Mouse (Mus musculus) right cerebral cortex, postnatal 14 days (tissue): ENCODE data around the gene S100a9.
A peak's percentile ranks its signal among the peaks of the same experiment; 100 is the strongest.

Source experiments
- DNase-seq: peaks from one replicate; pipeline ENCODE4 v3.0.0; 2022

Gene S100a9

GRCm38 (mm10) chr3:90695613-90696012 lies at the start of gene S100a9:
Gene S100a9, minus strand, starts transcription at chr3:90695721.
- DNase-seq = no peak

- no peak for DNase-seq
Observed at GRCm38 (mm10) chr3:90726606-90727005, 31.1 kb upstream of the S100a9 start, which contains the start of gene Pglyrp4. Gene Pglyrp4, plus strand, starts transcription at chr3:90726906.

- peak; percentile 97 for DNase-seq
Observed at GRCm38 (mm10) chr3:90709591-90710460, 14.3 kb upstream of the S100a9 start.

GRCm38 (mm10) chr3:90708523-90709202 lies 13.1 kb upstream of the S100a9 start:
- peak; percentile 13 for DNase-seq

- no peak for DNase-seq
Observed at GRCm38 (mm10) chr3:90702244-90702643, 6.7 kb upstream of the S100a9 start.

GRCm38 (mm10) chr3:90693496-90693895 lies 2.0 kb downstream of the S100a9 start:
- no peak for DNase-seq

GRCm38 (mm10) chr3:90686835-90687234 lies 8.7 kb downstream of the S100a9 start:
- no peak for DNase-seq

GRCm38 (mm10) chr3:90683929-90684328 lies 11.6 kb downstream of the S100a9 start:
- DNase-seq = no peak

- no peak for DNase-seq
Observed at GRCm38 (mm10) chr3:90678656-90679055, 16.9 kb downstream of the S100a9 start.

GRCm38 (mm10) chr3:90668846-90669245 lies 26.7 kb downstream of the S100a9 start, which contains the start of gene S100a8:
Gene S100a8, plus strand, starts transcription at chr3:90668978.
- no peak for DNase-seq

- DNase-seq = no peak
Observed at GRCm38 (mm10) chr3:90664219-90664618, 31.3 kb downstream of the S100a9 start.

- DNase-seq = no peak
Observed at GRCm38 (mm10) chr3:90659364-90660044, 36.0 kb downstream of the S100a9 start.

GRCm38 (mm10) chr3:90657405-90657804 lies 38.1 kb downstream of the S100a9 start:
- no peak for DNase-seq

- no peak for DNase-seq
Observed at GRCm38 (mm10) chr3:90653717-90654116, 41.8 kb downstream of the S100a9 start, which contains the start of gene S100a7a. Gene S100a7a, plus strand, starts transcription at chr3:90654017.

GRCm38 (mm10) chr3:90652878-90653508 lies 42.5 kb downstream of the S100a9 start:
- peak; percentile 84 for DNase-seq

- no peak for DNase-seq
Observed at GRCm38 (mm10) chr3:90649832-90650231, 45.7 kb downstream of the S100a9 start.

GRCm38 (mm10) chr3:90648981-90649380 lies 46.5 kb downstream of the S100a9 start:
- DNase-seq = no peak

- no peak for DNase-seq
Observed at GRCm38 (mm10) chr3:90647291-90647690, 48.2 kb downstream of the S100a9 start.

- peak; percentile 58 for DNase-seq
Observed at GRCm38 (mm10) chr3:90644220-90644619, 51.3 kb downstream of the S100a9 start.
